Mouse (Mus musculus): ENCODE data around the gene Timp3.

DNA sequence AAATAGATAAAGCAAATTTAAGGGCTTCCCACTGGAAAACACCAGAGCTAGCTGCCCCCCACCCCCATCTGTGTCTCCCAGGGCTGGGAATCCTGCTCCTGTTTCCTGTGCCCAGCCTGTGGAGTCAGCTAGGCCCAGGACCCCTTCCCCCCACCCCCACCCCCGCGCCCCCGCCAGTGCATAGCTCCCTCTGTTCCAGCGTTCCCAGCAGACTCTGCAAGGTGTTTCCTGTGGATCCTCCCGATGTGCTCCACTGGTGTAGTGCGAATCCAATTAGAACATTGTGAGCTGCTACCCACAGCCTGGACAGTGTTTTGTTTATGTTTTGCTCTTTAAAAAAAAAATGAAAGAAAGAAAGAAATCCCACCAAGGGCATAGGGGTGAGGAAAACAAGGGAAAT is 25.1 kb downstream of the Timp3 start:
- TF ChIP-seq POLR2A (IDR thresholded peaks at IDR 0.05; ENCODE audit: low read depth, low read length) (no peak), CTCF (IDR thresholded peaks at IDR 0.05; ENCODE audit: extremely low read depth, insufficient read depth, insufficient read length, insufficient replicate concordance) (no peak)
